Mouse (Mus musculus) c-Kit-positive CD71-positive TER-119-negative erythroid progenitor cells, embryonic 14.5 days (primary cell): Measurements from ENCODE around the gene Cd248.

ENCODE experiments used
- DNase-seq: peaks from one replicate; pipeline ENCODE4 v3.0.0-alpha.2; 2013; ENCODE audit warnings: low read depth

Cd248 gene

GRCm38 (mm10) chr19:5107556-5108270 is 39.8 kb downstream of the Cd248 start:
- DNase-seq, result no peak

GRCm38 (mm10) chr19:5108271-5108575 is 40.3 kb downstream of the Cd248 start:
- no peak for DNase-seq

GRCm38 (mm10) chr19:5108702-5109101 is 40.8 kb downstream of the Cd248 start:
- no peak for DNase-seq

GRCm38 (mm10) chr19:5109659-5110453 is 42.0 kb downstream of the Cd248 start:
- no peak for DNase-seq

- DNase-seq, result no peak
These were observed 45.9 kb downstream of the Cd248 start for GRCm38 (mm10) chr19:5113783-5114182.

GRCm38 (mm10) chr19:5117494-5118383 is 49.9 kb downstream of the Cd248 start:
- DNase-seq, result peak; percentile 68

GRCm38 (mm10) chr19:5118384-5118698 is 50.5 kb downstream of the Cd248 start, which contains the start of gene Klc2:
Klc2 (minus strand) TSS chr19:5118560.
- DNase-seq, result no peak
